Mouse (Mus musculus): ENCODE results near the gene Ext2. TPM values are rescaled to one million over a fixed set of nuclear protein-coding genes. Genes with fewer than 3 reads are reported as not detected.

Ext2 gene
- total RNA-seq, 2 experiments from 2014 or later = 55.4 to 62.4 TPM

- no peak for DNase-seq (ENCODE audit: low spot score in 2 of 2)
These were observed 139.7 kb downstream of the Ext2 start for GRCm38 (mm10) chr2:93682601-93683202.

- no peak for DNase-seq (ENCODE audit: low spot score in 2 of 2)
These were observed 141.0 kb downstream of the Ext2 start for GRCm38 (mm10) chr2:93681321-93681720.

GRCm38 (mm10) chr2:93677231-93677630 lies 145.1 kb downstream of the Ext2 start:
- DNase-seq (ENCODE audit: low spot score in 2 of 2) = no peak

GRCm38 (mm10) chr2:93671573-93672184 lies 150.7 kb downstream of the Ext2 start:
- no peak for DNase-seq (ENCODE audit: low spot score in 2 of 2)

- no peak for DNase-seq (ENCODE audit: low spot score in 2 of 2)
These were observed 156.1 kb downstream of the Ext2 start for GRCm38 (mm10) chr2:93666146-93666858.

- no peak for DNase-seq (ENCODE audit: low spot score in 2 of 2)
These were observed 156.9 kb downstream of the Ext2 start for GRCm38 (mm10) chr2:93665472-93665871.

- no peak for DNase-seq (ENCODE audit: low spot score in 2 of 2)
These were observed 160.0 kb downstream of the Ext2 start for GRCm38 (mm10) chr2:93662240-93662865.

GRCm38 (mm10) chr2:93661096-93661495 lies 161.3 kb downstream of the Ext2 start:
- no peak for DNase-seq (ENCODE audit: low spot score in 2 of 2)

- no peak for DNase-seq (ENCODE audit: low spot score in 2 of 2)
These were observed 162.6 kb downstream of the Ext2 start for GRCm38 (mm10) chr2:93659705-93660308.

- DNase-seq (ENCODE audit: low spot score in 2 of 2) = peak; percentile 44 to 50
These were observed 163.4 kb downstream of the Ext2 start for GRCm38 (mm10) chr2:93659004-93659403.

GRCm38 (mm10) chr2:93654336-93655055 lies 167.9 kb downstream of the Ext2 start:
- no peak for DNase-seq (ENCODE audit: low spot score in 2 of 2)

- DNase-seq (ENCODE audit: low spot score in 2 of 2) = no peak
These were observed 173.0 kb downstream of the Ext2 start for GRCm38 (mm10) chr2:93649243-93649870.

- DNase-seq (ENCODE audit: low spot score in 2 of 2) = no peak
These were observed 174.3 kb downstream of the Ext2 start for GRCm38 (mm10) chr2:93647924-93648575.

- peak; percentile 16 to 30 for DNase-seq (ENCODE audit: low spot score in 2 of 2)
These were observed 175.1 kb downstream of the Ext2 start for GRCm38 (mm10) chr2:93647051-93647923.

- no peak for DNase-seq (ENCODE audit: low spot score in 2 of 2)
These were observed 176.6 kb downstream of the Ext2 start for GRCm38 (mm10) chr2:93645626-93646320.

- DNase-seq (ENCODE audit: low spot score in 2 of 2) = no peak
These were observed 177.2 kb downstream of the Ext2 start for GRCm38 (mm10) chr2:93645197-93645596.

GRCm38 (mm10) chr2:93644731-93645130 lies 177.6 kb downstream of the Ext2 start:
- DNase-seq (ENCODE audit: low spot score in 2 of 2) = no peak

GRCm38 (mm10) chr2:93644234-93644633 lies 178.1 kb downstream of the Ext2 start:
- DNase-seq (ENCODE audit: low spot score in 2 of 2) = no peak
